ENCODE assay signal across 9 mouse cellular contexts in genomic region chr2:163531917-163532316, GRCm38 (mm10). TPM values are rescaled to one million over a fixed set of nuclear protein-coding genes. Genes with fewer than 3 reads are reported as not detected.
DNase-seq lines count a peak whose midpoint lies in the region; TF ChIP-seq lines count a peak whose summit lies in the region.
"Had no signal": no experiment of that assay in that cellular context is flagged by ENCODE, and none has a peak within 500 bp of the region (broad histone marks: within the 10 kb centered on the region; RNA-seq: fewer than 3 reads in every experiment).

No protein-coding gene starts in this region.

- TF ChIP-seq EP300 in CH12.LX (IDR thresholded peaks at IDR 0.05; ENCODE audit: low read length) = no peak

- TF ChIP-seq CTCF in CH12.LX (conservative IDR thresholded peaks at IDR 0.05 in 1 of 2, IDR thresholded peaks at IDR 0.05 in 1 of 2; ENCODE audit: low read depth in 2 of 2, low read length in 2 of 2) = peak; percentile 81 to 95
- peak; percentile 94 for TF ChIP-seq CTCF in cortical plate, adult 2 months (IDR thresholded peaks at IDR 0.05; ENCODE audit: extremely low read depth, insufficient read depth, low read length)

- no peak overlapping the region for H3K27ac ChIP-seq in CH12.LX (ENCODE audit: insufficient read depth, low read depth)
- H3K27ac ChIP-seq in cortical plate, adult 2 months (ENCODE audit: insufficient read depth, low read length) = no peak overlapping the region
- H3K27ac ChIP-seq: limb, embryonic 13.5 days had no signal

- no peak overlapping the region for H3K9ac ChIP-seq in CH12.LX (ENCODE audit: insufficient read depth, low read depth)
- H3K9ac ChIP-seq: limb, embryonic 13.5 days had no signal

- peak; percentile 63 for DNase-seq in CH12.LX (ENCODE audit: extremely low read depth)
- peak; percentile 82 to 92 for DNase-seq in adrenal gland, adult (ENCODE audit: inconsistent age in 2 of 2, low spot score in 1 of 2)
- peak; percentile 82 for DNase-seq in heart, adult 8-10 months (ENCODE audit: low spot score)
- DNase-seq in layer of hippocampus, adult 18-20 months (ENCODE audit: low spot score in 2 of 2) = peak; percentile 42 to 84
- DNase-seq in lung, postnatal 14 days = peak; percentile 89
- peak; percentile 78 for DNase-seq in right cerebral cortex, postnatal 4 days
- DNase-seq in yolk sac, embryonic 10.5 days (ENCODE audit: low spot score) = peak; percentile 74

- no peak overlapping the region; the same call in 1 of the 2 replicates for H3K4me2 ChIP-seq in CH12.LX (ENCODE audit: insufficient read depth, low read depth, poor library complexity, severe bottlenecking)
- H3K4me2 ChIP-seq: limb, embryonic 13.5 days had no signal

- peak; percentile 89 for TF ChIP-seq RAD21 in CH12.LX (IDR thresholded peaks at IDR 0.05; ENCODE audit: low read depth, low read length)

- H3K4me3 ChIP-seq in CH12.LX (replicated peaks in 1 of 3; ENCODE audit: low read depth in 2 of 3, low read length in 2 of 3, poor library complexity in 1 of 3) = no peak overlapping the region
- no peak overlapping the region for H3K4me3 ChIP-seq in cortical plate, adult 2 months (ENCODE audit: insufficient read depth, low read length)
- H3K4me3 ChIP-seq: limb, embryonic 13.5 days had no signal

- in situ Hi-C loops in CH12.LX (cut with MboI; ENCODE audit: low pct_ligation_motif_present, low pct_unique_long_range_greater_than_20kb, low sequenced_read_pairs) = loop anchor here (10.0 kb wide), 2 partner anchors 63 to 203 kb away; no protein-coding TSS in a partner anchor

- H3K36me3 ChIP-seq in CH12.LX (replicated peaks in 1 of 2; ENCODE audit: control insufficient read depth in 1 of 2, insufficient read depth in 1 of 2, low read length in 1 of 2) = no peaks in the 10 kb centered on the region
- H3K36me3 ChIP-seq: limb, embryonic 13.5 days had no signal

- H3K4me1 ChIP-seq in CH12.LX (ENCODE audit: control insufficient read depth in 1 of 2, insufficient read depth in 2 of 2) = peaks cover 0 to 3% of the 10 kb centered on the region in 2 experiments; a peak in 1 of 4 replicates
- no peaks in the 10 kb centered on the region for H3K4me1 ChIP-seq in cortical plate, adult 2 months (ENCODE audit: control insufficient read depth, insufficient read depth, low read length)

- H3K27me3 ChIP-seq in CH12.LX (replicated peaks) = peaks cover 81% of the 10 kb centered on the region

- H3K79me2 ChIP-seq in CH12.LX (replicated peaks; ENCODE audit: control insufficient read depth, extremely low read depth, insufficient read depth, poor library complexity, severe bottlenecking) = no peaks in the 10 kb centered on the region

- no peak for TF ChIP-seq POLR2A in CH12.LX (IDR thresholded peaks at IDR 0.05; ENCODE audit: low read depth, low read length)
- TF ChIP-seq POLR2A in cortical plate, adult 2 months (IDR thresholded peaks at IDR 0.05; ENCODE audit: extremely low read depth, insufficient read depth, low read length) = no peak

- dilution Hi-C loops in CH12.LX (cut with MboI; ENCODE audit: extremely low pct_ligation_motif_present, extremely low pct_unique_long_range_greater_than_20kb, low sequenced_read_pairs) = no loop called here

- peaks cover 2% of the 10 kb centered on the region for H3K9me3 ChIP-seq in CH12.LX (replicated peaks; ENCODE audit: low read length)
- H3K9me3 ChIP-seq: limb, embryonic 13.5 days had no signal

TF ChIP-seq in CH12.LX, 34 proteins besides CTCF, POLR2A, EP300 and RAD21:
- 0 out of 2 replicates have a peak, but pooled peaks have one; percentile 18 for TF ChIP-seq JUND (conservative IDR thresholded peaks at IDR 0.05; ENCODE audit: low read depth, low read length)
- TF ChIP-seq ZC3H11A (IDR thresholded peaks at IDR 0.05; ENCODE audit: low read depth, low read length) = peak; percentile 16
- 0 out of 2 replicates have a peak, but pooled peaks have one; percentile 20 for TF ChIP-seq IRF4 (IDR thresholded peaks at IDR 0.05; ENCODE audit: low read depth, low read length)
- TF ChIP-seq SMC3 (IDR thresholded peaks at IDR 0.05; ENCODE audit: low read depth, low read length) = peak; percentile 85
- TF ChIP-seq HCFC1 (IDR thresholded peaks at IDR 0.05; ENCODE audit: low read depth, low read length) = no peak
- TF ChIP-seq KAT2A (IDR thresholded peaks at IDR 0.05; ENCODE audit: insufficient replicate concordance, low read length) = no peak

RNA-seq across cellular contexts. Expression of gene Hnf4a, which starts 25.3 kb away (rescaled TPM):
- not detected in 2 replicates for total RNA-seq in CH12.LX (2012; rRNA removed)
- not detected in 2 replicates for total RNA-seq in CH12.LX (2014; rRNA removed)
- polyA plus RNA-seq in CH12.LX (2012; ENCODE audit: insufficient read length, low read depth) = not detected in 2 replicates
- not detected in 2 replicates for polyA plus RNA-seq in cortical plate, adult 2 months (2012; rRNA removed)
- total RNA-seq in heart, adult 8-10 months (2022) = not detected
- not detected for total RNA-seq in layer of hippocampus, adult 18-20 months (2021)
- polyA plus RNA-seq: limb, embryonic 13.5 days had no signal

RNA-seq across cellular contexts. Expression of gene R3hdml, which starts 39.8 kb away (rescaled TPM):
- not detected in 2 replicates for total RNA-seq in CH12.LX (2012; rRNA removed)
- total RNA-seq in CH12.LX (2014; rRNA removed) = not detected in 2 replicates
- not detected in 2 replicates for polyA plus RNA-seq in CH12.LX (2012; ENCODE audit: insufficient read length, low read depth)
- 0.09 TPM in 1 of 2 replicates, not detected in the other for polyA plus RNA-seq in cortical plate, adult 2 months (2012; rRNA removed)
- total RNA-seq in heart, adult 8-10 months (2022) = not detected
- not detected for total RNA-seq in layer of hippocampus, adult 18-20 months (2021)
- polyA plus RNA-seq: limb, embryonic 13.5 days had no signal

RNA-seq across cellular contexts. Expression of gene Fitm2, which starts 59.5 kb away (rescaled TPM):
- total RNA-seq in CH12.LX (2012; rRNA removed) (5.5 and 6.0 TPM in 2 replicates), CH12.LX (2014; rRNA removed) (4.9 and 5.0 TPM in 2 replicates)
- 3.5 and 3.9 TPM in 2 replicates for polyA plus RNA-seq in CH12.LX (2012; ENCODE audit: insufficient read length, low read depth)
- polyA plus RNA-seq in cortical plate, adult 2 months (2012; rRNA removed) = 11.5 and 12.3 TPM in 2 replicates
- 100 to 1,000 TPM; 197 to 218 (median 209) TPM for total RNA-seq in heart, adult 8-10 months (2022)
- 10 to 100 TPM; 20.1 to 21.9 TPM for total RNA-seq in layer of hippocampus, adult 18-20 months (2021)

Comparison
In these comparisons a context has a peak if more than half of its experiments do, and no peak if none do; other contexts are left out.
1. RNA of gene Fitm2, which starts 59.5 kb away (total RNA-seq): 197 to 218 TPM in heart, adult 8-10 months; 20.1 to 21.9 TPM in layer of hippocampus, adult 18-20 months and 4.9 to 6.0 TPM in CH12.LX; every median in the first group is over 4 times any median in the second.
2. Peak in every context shown above with its lines, with median percentiles within 50 percentile points of each other: DNase-seq.